Mouse (Mus musculus): Measurements from ENCODE around the gene Stom. TPM values are rescaled to one million over a fixed set of nuclear protein-coding genes. Genes with fewer than 3 reads are reported as not detected.

Stom gene
- polyA plus RNA-seq, 1 experiment from 2014 or later, result 16.6 TPM

DNA sequence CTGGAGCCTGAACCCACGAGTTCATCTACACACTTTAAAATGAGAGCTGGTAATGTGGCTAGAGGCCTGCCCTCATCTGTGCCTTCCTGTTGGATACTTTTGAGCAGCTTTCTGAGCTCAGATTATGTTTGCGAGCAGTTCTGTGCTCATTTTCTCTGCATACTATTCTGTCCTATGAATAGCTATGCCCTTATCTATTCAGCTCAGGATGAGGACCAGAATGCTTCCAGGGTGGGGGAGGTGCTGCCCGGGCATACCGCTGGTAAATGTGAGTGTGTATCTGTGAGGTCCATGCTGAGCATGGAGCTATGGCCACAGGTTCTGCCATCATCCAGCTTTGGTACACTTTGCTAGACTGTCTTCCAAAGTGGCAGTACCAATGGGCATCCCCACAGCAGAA is 19.2 kb downstream of the Stom start:
- no peaks in the 10 kb centered on the region for H3K36me3 ChIP-seq
- H3K9ac ChIP-seq, result no peak overlapping the region
- no peak overlapping the region for H3K27ac ChIP-seq
- peaks cover 20% of the 10 kb centered on the region for H3K4me1 ChIP-seq
- no peak overlapping the region for H3K4me3 ChIP-seq
- 85% methylated on average over 4 of the region's 4 CpGs for WGBS
- no peaks in the 10 kb centered on the region for H3K27me3 ChIP-seq
- no peaks in the 10 kb centered on the region for H3K9me3 ChIP-seq (replicated peaks)
- no peak for ATAC-seq (ENCODE audit: low FRiP score)
- H3K4me2 ChIP-seq (replicated peaks), result no peak overlapping the region

DNA sequence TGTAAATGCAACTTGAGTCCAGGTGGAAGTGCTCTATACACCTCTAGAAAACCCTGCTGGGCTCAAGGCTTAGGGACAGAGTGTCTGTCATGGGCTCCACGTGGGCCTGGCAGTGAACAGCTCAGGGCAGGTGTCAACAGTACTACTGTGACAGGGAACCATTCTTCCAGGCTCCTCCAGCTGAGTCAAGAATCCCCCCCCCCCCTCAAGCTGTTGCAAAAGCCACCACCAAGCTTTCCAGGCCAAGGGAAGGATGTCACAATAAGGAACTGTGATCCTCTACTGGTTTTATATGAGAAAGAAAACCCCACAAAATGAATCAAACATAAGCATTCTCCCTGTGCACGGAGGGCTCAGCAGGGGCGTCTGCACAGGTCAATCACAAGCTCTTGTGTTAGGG is 22.5 kb downstream of the Stom start:
- WGBS, result 47% methylated on average over 3 of the region's 3 CpGs
- Histone ChIP-seq H3K9ac (no peak overlapping the region), H3K27ac (no peak overlapping the region), H3K9me3 (replicated peaks) (no peaks in the 10 kb centered on the region), H3K4me2 (replicated peaks) (no peak overlapping the region), H3K36me3 (no peaks in the 10 kb centered on the region), H3K4me1 (peaks cover 3% of the 10 kb centered on the region; the same call in 1 of the 2 replicates), H3K27me3 (no peaks in the 10 kb centered on the region), H3K4me3 (no peak overlapping the region)
- no peak for ATAC-seq (ENCODE audit: low FRiP score)

DNA sequence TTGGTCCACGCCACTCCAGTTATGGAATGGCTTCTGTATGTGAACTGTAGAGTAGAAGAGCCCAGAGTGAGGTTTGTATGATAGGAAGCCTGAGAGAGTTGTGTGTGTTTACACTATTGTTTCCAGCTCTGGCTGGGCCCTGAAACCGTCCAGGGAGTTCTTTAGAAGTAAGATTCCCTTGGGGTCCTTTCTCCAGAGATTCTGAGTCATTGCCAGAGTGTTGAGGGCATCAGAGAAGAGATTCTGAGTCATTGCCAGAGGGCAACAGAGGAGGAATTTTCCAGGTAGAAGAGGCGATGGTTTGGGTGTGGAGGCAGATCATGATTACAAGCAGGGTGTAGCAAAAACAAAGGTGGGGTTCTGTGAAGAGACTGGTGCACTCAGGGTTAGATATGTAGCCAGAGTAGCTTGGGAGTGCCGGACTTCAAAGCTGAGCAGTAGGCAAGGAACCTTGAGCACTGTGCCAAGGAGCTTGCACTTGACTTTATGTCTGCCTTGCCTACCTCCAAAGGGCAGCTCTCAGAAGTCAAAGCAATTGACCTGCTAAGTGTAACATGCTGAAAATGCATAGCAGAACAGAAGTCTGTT is 26.8 kb downstream of the Stom start:
- Histone ChIP-seq H3K27ac (no peak overlapping the region), H3K9me3 (replicated peaks) (no peaks in the 10 kb centered on the region), H3K4me2 (replicated peaks) (no peak overlapping the region), H3K9ac (no peak overlapping the region), H3K27me3 (no peaks in the 10 kb centered on the region), H3K4me3 (no peak overlapping the region), H3K36me3 (no peaks in the 10 kb centered on the region), H3K4me1 (no peaks in the 10 kb centered on the region)
- no peak for ATAC-seq (ENCODE audit: low FRiP score)
- 93% methylated on average over 4 of the region's 4 CpGs for WGBS

DNA sequence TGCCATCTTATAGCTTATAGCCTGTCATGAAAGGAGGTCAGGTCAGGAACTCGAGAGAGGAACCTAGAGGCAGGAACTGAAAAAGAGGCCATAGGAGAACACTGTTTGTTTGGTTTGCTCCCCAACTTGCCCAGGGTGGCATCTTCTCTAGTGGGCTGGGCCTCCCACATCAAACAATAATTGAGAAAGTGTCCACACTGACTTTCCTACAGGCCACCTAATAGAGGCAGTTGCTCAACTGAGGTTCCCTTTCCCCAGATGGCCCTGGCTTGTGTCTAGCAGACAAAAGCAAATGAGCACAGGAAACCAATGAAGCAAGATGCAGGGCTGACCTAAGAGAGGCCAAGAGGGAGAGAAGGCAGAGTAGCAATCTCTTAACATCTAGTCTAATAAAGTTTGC is 28.6 kb downstream of the Stom start:
- 63% methylated on average over 1 of the region's 1 CpGs for WGBS
- Histone ChIP-seq H3K9me3 (replicated peaks) (no peaks in the 10 kb centered on the region), H3K4me2 (replicated peaks) (no peak overlapping the region), H3K36me3 (no peaks in the 10 kb centered on the region), H3K27me3 (no peaks in the 10 kb centered on the region), H3K27ac (no peak overlapping the region), H3K4me3 (no peak overlapping the region), H3K4me1 (no peaks in the 10 kb centered on the region), H3K9ac (no peak overlapping the region)
- ATAC-seq (ENCODE audit: low FRiP score), result no peak

DNA sequence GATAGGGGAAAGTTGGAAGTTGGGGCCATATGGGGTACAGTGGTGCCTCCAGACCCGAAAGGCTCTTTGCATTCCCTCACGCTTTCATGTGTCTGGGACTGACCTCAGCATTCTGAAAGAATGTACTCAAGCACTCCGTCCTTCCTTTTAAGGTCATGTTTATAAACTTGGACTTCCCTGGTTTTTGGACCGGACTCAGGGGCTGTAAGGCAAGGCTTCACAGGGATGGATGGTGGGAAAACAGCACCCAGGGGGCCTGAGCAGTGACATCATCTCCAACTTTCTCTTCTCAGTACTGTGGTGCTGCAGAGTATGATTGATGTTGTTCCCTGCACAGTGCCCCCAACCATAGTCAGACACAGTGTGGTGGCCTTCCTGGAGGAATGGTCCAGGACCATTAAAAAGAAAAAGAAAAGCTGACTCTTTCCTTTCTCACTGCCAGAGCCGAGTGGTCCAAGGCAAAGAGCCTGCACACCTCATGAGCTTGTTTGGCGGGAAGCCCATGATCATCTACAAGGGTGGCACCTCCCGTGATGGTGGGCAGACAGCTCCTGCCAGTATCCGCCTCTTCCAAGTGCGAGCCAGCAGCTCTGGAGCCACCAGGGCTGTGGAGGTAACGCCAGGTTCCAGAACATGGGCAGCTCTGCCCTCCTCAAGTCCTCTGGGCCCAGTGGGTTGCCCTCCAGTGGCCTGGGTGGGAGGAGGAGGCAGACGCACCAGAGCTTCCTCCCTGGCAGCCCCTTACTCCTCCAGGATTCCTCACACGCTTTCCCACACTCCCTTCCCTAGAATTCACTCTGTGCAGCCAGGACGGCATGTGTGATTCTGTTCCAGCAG is 34.5 kb downstream of the Stom start:
- H3K9ac ChIP-seq, result no peak overlapping the region

DNA sequence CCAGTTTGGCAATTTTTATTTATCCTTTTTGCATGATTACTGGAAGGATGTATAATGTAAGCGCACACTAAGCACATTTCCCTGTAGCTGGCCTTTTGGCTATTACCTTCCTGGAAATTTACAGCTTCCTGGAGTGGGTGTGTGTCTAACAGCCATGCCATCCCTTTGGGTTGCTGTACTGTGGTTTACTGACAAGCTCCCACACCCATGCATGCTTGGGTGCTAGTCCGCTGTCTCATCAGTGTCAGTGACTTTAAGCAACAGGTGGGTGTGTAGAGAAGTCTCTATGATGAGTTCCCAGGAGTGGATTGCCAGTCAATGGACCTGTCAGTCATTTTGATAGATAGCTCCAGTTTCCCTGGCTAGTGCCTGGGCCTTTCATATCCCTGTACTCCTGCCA is 37.3 kb downstream of the Stom start:
- 95% methylated on average over 2 of the region's 2 CpGs for WGBS
- Histone ChIP-seq H3K36me3 (no peaks in the 10 kb centered on the region), H3K4me3 (no peak overlapping the region), H3K4me1 (no peaks in the 10 kb centered on the region), H3K9me3 (replicated peaks) (no peaks in the 10 kb centered on the region), H3K27ac (no peak overlapping the region), H3K4me2 (replicated peaks) (no peak overlapping the region), H3K27me3 (no peaks in the 10 kb centered on the region), H3K9ac (no peak overlapping the region)
- ATAC-seq (ENCODE audit: low FRiP score), result no peak

More for the DNA sequence above, 34.5 kb downstream of the Stom start:
- no peak overlapping the region for H3K4me3 ChIP-seq
- H3K27me3 ChIP-seq, result no peaks in the 10 kb centered on the region
- no peak overlapping the region for H3K4me2 ChIP-seq (replicated peaks)
- H3K9me3 ChIP-seq (replicated peaks), result no peaks in the 10 kb centered on the region
- H3K27ac ChIP-seq, result no peak overlapping the region
- ATAC-seq (ENCODE audit: low FRiP score), result no peak
- no peaks in the 10 kb centered on the region for H3K4me1 ChIP-seq
- 83% methylated on average over 13 of the region's 13 CpGs for WGBS
- H3K36me3 ChIP-seq, result no peaks in the 10 kb centered on the region

DNA sequence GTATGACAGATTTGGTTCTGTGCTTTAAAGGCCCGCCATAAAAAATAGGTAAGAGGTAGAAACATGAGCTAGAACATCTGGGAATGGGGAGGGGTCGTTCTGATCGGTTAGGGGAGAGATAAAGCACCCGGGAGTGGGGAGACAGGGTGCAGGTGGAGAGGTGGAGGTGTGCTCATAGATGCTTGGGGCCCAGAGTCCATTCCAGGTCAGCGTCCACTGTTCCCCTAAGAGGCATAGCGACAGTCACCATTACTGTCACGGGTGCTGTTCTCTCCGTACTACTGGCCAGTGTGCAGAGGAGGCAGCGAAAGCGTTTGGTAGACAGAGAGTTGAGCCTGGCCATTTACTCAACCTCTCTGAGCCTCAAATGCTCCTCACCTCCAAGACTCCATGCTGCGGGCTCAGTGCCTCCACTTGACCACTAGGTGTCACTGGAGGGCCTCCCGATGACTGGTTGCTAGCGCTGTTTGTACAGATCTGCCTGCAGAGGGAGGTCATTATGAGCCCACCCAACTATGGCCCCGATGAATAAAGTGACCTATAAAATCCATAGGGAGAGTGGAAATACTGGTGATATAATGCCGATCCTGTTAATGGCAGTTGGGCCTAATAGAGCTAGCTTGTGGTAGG is 39.0 kb downstream of the Stom start:
- WGBS, result 25% methylated on average over 15 of the region's 15 CpGs
- H3K4me1 ChIP-seq, result no peaks in the 10 kb centered on the region
- no peak overlapping the region for H3K27ac ChIP-seq

DNA sequence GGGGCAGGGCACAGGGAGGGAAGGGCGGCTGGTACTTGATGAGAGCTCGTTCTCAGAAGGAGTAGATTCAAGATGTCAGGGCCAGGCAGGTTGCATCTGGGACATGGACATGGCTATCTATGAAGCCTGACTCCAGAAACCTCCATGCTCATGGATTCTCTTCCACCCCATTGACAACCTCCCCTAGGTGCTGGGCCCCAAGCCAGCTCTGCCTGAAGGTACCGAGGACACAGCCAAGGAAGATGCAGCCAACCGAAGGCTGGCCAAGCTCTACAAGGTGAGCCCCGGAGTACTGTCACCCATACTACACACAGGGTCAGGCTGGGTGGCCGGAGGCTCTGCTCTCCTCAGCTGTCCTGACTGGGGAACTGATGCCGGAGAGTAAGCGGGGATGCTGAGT is 43.5 kb downstream of the Stom start:
- ATAC-seq (ENCODE audit: low FRiP score), result no peak
- H3K27ac ChIP-seq, result no peak overlapping the region
- no peaks in the 10 kb centered on the region for H3K36me3 ChIP-seq
- H3K4me2 ChIP-seq (replicated peaks), result no peak overlapping the region
- H3K27me3 ChIP-seq, result no peaks in the 10 kb centered on the region
- no peaks in the 10 kb centered on the region for H3K9me3 ChIP-seq (replicated peaks)
- H3K9ac ChIP-seq, result no peak overlapping the region
- no peak overlapping the region for H3K4me3 ChIP-seq
- H3K4me1 ChIP-seq, result no peaks in the 10 kb centered on the region
- WGBS, result 92% methylated on average over 8 of the region's 8 CpGs

More for the DNA sequence above, 39.0 kb downstream of the Stom start:
- H3K9me3 ChIP-seq (replicated peaks), result no peaks in the 10 kb centered on the region
- no peak overlapping the region for H3K9ac ChIP-seq
- no peaks in the 10 kb centered on the region for H3K36me3 ChIP-seq
- no peak overlapping the region for H3K4me2 ChIP-seq (replicated peaks)
- ATAC-seq (ENCODE audit: low FRiP score), result peak; percentile 68; the same call in 1 of the 2 replicates
- H3K27me3 ChIP-seq, result no peaks in the 10 kb centered on the region
- no peak overlapping the region for H3K4me3 ChIP-seq

DNA sequence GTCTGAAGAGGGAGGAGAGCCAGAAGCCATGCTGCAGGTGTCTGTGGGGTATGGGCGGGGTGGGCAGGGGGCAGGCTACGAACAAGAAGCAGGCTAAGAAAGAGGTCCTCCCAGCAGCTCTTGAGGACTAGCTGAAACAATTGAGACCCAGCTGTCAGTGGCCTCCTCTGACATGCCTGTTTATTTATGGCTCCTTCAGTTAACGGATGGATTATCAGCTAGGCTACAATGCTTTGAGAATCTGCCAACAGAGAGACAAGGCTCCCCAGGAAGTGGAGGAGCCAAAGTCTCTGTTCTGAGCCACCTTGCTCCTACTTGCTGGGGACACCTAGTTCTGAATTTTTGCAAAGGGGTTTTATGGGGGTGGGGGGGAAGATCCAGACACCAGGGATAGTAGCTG is 44.1 kb downstream of the Stom start:
- no peak for ATAC-seq (ENCODE audit: low FRiP score)
- H3K4me1 ChIP-seq, result no peaks in the 10 kb centered on the region

DNA sequence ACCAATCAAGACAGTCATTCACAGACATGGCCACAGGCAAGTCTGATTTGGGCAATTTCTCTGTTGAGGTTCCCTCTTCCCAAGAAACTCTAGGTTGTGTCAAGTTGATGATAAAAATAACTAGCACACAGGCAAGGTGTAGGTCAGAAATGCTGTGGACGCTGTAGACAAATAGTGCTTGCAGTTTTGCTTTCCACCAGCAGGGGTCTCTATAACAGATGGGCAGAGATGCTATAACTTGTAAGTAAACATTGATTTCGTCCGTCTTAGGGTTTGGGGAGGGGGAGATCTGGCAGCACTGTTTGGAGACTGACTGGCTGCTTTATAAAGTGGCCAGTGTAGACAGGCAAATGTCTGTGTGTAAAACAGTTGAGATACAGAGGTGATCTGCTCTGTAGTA is 44.9 kb downstream of the Stom start:
- H3K4me1 ChIP-seq, result no peaks in the 10 kb centered on the region
- no peak for ATAC-seq (ENCODE audit: low FRiP score)
- WGBS, result 27% methylated on average over 3 of the region's 3 CpGs
- no peak overlapping the region for H3K27ac ChIP-seq
- H3K27me3 ChIP-seq, result no peaks in the 10 kb centered on the region
- no peak overlapping the region for H3K9ac ChIP-seq
- no peaks in the 10 kb centered on the region for H3K9me3 ChIP-seq (replicated peaks)
- H3K4me3 ChIP-seq, result no peak overlapping the region
- H3K36me3 ChIP-seq, result no peaks in the 10 kb centered on the region
- no peak overlapping the region for H3K4me2 ChIP-seq (replicated peaks)

More for the DNA sequence above, 44.1 kb downstream of the Stom start:
- no peaks in the 10 kb centered on the region for H3K36me3 ChIP-seq
- H3K9ac ChIP-seq, result no peak overlapping the region
- H3K4me2 ChIP-seq (replicated peaks), result no peak overlapping the region
- H3K27me3 ChIP-seq, result no peaks in the 10 kb centered on the region
- H3K9me3 ChIP-seq (replicated peaks), result no peaks in the 10 kb centered on the region
- H3K4me3 ChIP-seq, result no peak overlapping the region
- no peak overlapping the region for H3K27ac ChIP-seq
- 73% methylated on average over 3 of the region's 3 CpGs for WGBS

DNA sequence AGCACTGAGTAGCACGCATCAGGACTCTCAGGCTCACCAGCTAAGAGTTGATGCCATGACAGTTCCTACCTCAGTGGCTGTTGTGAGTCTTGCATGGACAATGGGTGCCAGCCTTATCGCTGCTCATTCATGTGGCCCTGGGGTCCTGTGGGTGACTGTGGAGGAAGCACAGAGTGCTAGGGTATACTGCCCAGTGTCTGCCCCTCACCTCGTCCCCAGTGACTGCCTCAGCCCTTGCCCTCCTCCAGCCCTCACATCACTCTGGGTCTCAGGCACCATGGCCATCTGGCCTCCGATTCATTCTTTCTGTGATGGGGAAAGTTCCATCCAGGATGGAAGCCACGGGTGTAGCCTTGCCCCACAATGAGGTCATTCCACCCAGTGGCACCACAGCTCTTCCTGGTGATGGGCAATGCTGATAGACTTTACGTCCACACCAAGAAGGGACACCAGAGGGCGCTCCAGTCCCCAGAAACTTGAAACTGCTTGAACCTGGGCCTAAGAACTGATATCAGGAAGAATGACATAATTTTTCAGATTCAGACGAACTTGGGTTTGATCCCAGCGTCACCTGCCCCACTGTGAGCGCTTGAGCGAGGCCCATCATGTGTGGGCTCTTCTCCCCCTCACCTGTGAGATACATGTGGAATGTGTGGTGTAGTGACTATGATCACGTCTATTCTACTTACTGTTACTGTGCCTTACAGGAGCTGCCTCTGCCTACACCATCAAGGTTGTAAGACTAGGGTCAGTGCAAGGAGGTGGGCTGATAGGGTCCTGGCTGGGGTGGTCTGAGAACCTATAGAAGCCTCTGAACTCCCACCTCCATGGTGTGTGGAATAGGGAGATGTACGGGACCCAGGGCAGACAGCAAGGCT is 47.8 kb downstream of the Stom start:
- peak; percentile 33; the same call in 1 of the 2 replicates for ATAC-seq (ENCODE audit: low FRiP score)
- Histone ChIP-seq H3K4me1 (0 out of 2 replicates have a peak, but pooled peaks cover 2% of the 10 kb centered on the region), H3K27ac (no peak overlapping the region), H3K9ac (no peak overlapping the region), H3K4me3 (no peak overlapping the region), H3K36me3 (no peaks in the 10 kb centered on the region), H3K9me3 (replicated peaks) (no peaks in the 10 kb centered on the region), H3K27me3 (peaks cover 3% of the 10 kb centered on the region; the same call in 1 of the 2 replicates), H3K4me2 (replicated peaks) (no peak overlapping the region)
- 44% methylated on average over 13 of the region's 13 CpGs for whole genome bisulfite sequencing
